Comparison of ENCODE assay signal across 20 mouse cellular contexts in the genomic region with DNA sequence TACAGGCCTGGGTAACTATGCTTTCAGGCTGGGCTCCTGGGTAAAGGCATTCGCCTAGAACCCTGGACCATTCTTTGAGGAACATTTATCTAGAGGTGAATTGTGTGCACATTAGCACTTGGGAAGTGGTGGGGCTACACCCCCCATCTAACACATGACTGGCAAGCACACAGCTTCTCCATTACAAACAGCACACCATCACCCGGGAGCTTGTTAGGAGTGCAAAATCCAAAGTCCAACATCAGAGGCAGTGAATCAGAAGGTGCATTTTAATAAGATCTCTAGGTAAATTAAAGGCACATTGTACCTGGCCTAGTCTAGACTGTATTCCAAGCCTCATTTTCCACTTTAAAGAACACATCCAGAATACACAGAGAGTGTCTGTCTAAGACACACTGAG.
DNase-seq lines count a peak whose midpoint lies in the region; ATAC-seq and TF ChIP-seq lines count a peak whose summit lies in the region.
"Had no signal": no experiment of that assay in that cellular context is flagged by ENCODE, and none has a peak within 500 bp of the region (broad histone marks: within the 10 kb centered on the region; RNA-seq: fewer than 3 reads in every experiment).

No protein-coding gene starts in this region.

- H3K9ac ChIP-seq in kidney, embryonic 14.5 days (ENCODE audit: low read depth, low read length) = no peak overlapping the region
- H3K9ac ChIP-seq in stomach, embryonic 15.5 days = no peak overlapping the region
- H3K9ac ChIP-seq: heart, embryonic 13.5 days had no signal

- DNase-seq in heart, adult 11 months = peak; percentile 53
- DNase-seq in heart, adult 9 months (ENCODE audit: low spot score in 2 of 2) = no peak
- DNase-seq in kidney, adult 9 months = peak; percentile 48
- peak; percentile 16 for DNase-seq in kidney, postnatal 14 days
- no peak for DNase-seq in forebrain, embryonic 10.5 days (ENCODE audit: extremely low spot score, low spot score)
- DNase-seq in gastrocnemius, adult 2 months = no peak
- DNase-seq: adrenal gland, adult 8-10 months; adrenal gland, postnatal 36 days; B cell, adult 2 months; cerebellum, adult 2 months; cerebellum, postnatal 10 days; gastrocnemius, postnatal 14 days; heart, postnatal 36 days had no signal

- H3K4me1 ChIP-seq in kidney, embryonic 14.5 days (ENCODE audit: control insufficient read depth, insufficient read depth, low read length) = no peaks in the 10 kb centered on the region
- H3K4me1 ChIP-seq in stomach, embryonic 15.5 days = no peaks in the 10 kb centered on the region
- no peaks in the 10 kb centered on the region for H3K4me1 ChIP-seq in forebrain, embryonic 10.5 days
- H3K4me1 ChIP-seq: embryonic facial prominence, embryonic 10.5 days; heart, embryonic 13.5 days had no signal

- intact Hi-C loops in gastrocnemius, adult 2 months (cut with DNase I) = no loop called here

- no peak overlapping the region for H3K4me2 ChIP-seq in kidney, embryonic 14.5 days (replicated peaks; ENCODE audit: low read depth, low read length)
- H3K4me2 ChIP-seq in stomach, embryonic 15.5 days = no peak overlapping the region
- H3K4me2 ChIP-seq: heart, embryonic 13.5 days had no signal

- H3K4me3 ChIP-seq in kidney, embryonic 14.5 days (ENCODE audit: low read length) = no peak overlapping the region
- no peak overlapping the region for H3K4me3 ChIP-seq in stomach, embryonic 15.5 days (replicated peaks)
- no peak overlapping the region for H3K4me3 ChIP-seq in forebrain, embryonic 10.5 days
- H3K4me3 ChIP-seq in gastrocnemius, adult 2 months = no peak overlapping the region
- H3K4me3 ChIP-seq: embryonic facial prominence, embryonic 10.5 days; heart, embryonic 13.5 days had no signal

- no peaks in the 10 kb centered on the region for H3K9me3 ChIP-seq in kidney, embryonic 14.5 days (ENCODE audit: control insufficient read depth, low read length)
- no peaks in the 10 kb centered on the region for H3K9me3 ChIP-seq in stomach, embryonic 15.5 days
- no peaks in the 10 kb centered on the region for H3K9me3 ChIP-seq in forebrain, embryonic 10.5 days
- H3K9me3 ChIP-seq: embryonic facial prominence, embryonic 10.5 days; heart, embryonic 13.5 days had no signal

- no peak overlapping the region for H3K27ac ChIP-seq in kidney, embryonic 14.5 days (ENCODE audit: low read depth, low read length)
- H3K27ac ChIP-seq in stomach, embryonic 15.5 days = no peak overlapping the region
- H3K27ac ChIP-seq in forebrain, embryonic 10.5 days = no peak overlapping the region
- H3K27ac ChIP-seq in gastrocnemius, adult 2 months = no peak overlapping the region
- H3K27ac ChIP-seq: embryonic facial prominence, embryonic 10.5 days; heart, embryonic 13.5 days had no signal

- H3K27me3 ChIP-seq in kidney, embryonic 14.5 days (ENCODE audit: control insufficient read depth, insufficient read depth, low read length) = no peaks in the 10 kb centered on the region
- no peaks in the 10 kb centered on the region for H3K27me3 ChIP-seq in stomach, embryonic 15.5 days (replicated peaks)
- H3K27me3 ChIP-seq in forebrain, embryonic 10.5 days (ENCODE audit: poor library complexity, severe bottlenecking) = no peaks in the 10 kb centered on the region
- H3K27me3 ChIP-seq: heart, embryonic 13.5 days had no signal

- no peak for ATAC-seq in kidney, embryonic 14.5 days (ENCODE audit: low FRiP score, low TSS enrichment)
- peak; percentile 43; the same call in 1 of the 2 replicates for ATAC-seq in stomach, embryonic 15.5 days (ENCODE audit: insufficient read depth, low FRiP score, low read depth)
- ATAC-seq: CD4-positive, CD25-positive, alpha-beta regulatory T cell, adult 4 months; forebrain, embryonic 14.5 days had no signal

- WGBS in kidney, embryonic 14.5 days = 91% methylated on average over 2 of the region's 2 CpGs
- 74% methylated on average over 2 of the region's 2 CpGs for WGBS in stomach, embryonic 15.5 days
- WGBS in forebrain, embryonic 10.5 days = 93% methylated on average over 2 of the region's 2 CpGs

- TF ChIP-seq CTCF in gastrocnemius, adult 2 months (IDR thresholded peaks at IDR 0.05) = no peak

- H3K36me3 ChIP-seq in kidney, embryonic 14.5 days (ENCODE audit: control insufficient read depth, insufficient read depth, low read length) = no peaks in the 10 kb centered on the region
- no peaks in the 10 kb centered on the region for H3K36me3 ChIP-seq in stomach, embryonic 15.5 days
- H3K36me3 ChIP-seq in forebrain, embryonic 10.5 days (replicated peaks) = no peaks in the 10 kb centered on the region
- H3K36me3 ChIP-seq: embryonic facial prominence, embryonic 10.5 days; G1E; heart, embryonic 13.5 days had no signal

Comparison
In these comparisons a context has a peak if more than half of its experiments do, and no peak if none do; other contexts are left out.
1. DNase-seq: peak in heart, adult 11 months (single experiment), kidney, adult 9 months (single experiment) and kidney, postnatal 14 days (single experiment); none in heart, adult 9 months (0 of 2), forebrain, embryonic 10.5 days (single experiment) and gastrocnemius, adult 2 months (single experiment).